Mouse (Mus musculus): ENCODE results near the gene Olfr854. TPM values are rescaled to one million over a fixed set of nuclear protein-coding genes. Genes with fewer than 3 reads are reported as not detected.

Olfr854 gene
- not detected for total RNA-seq (2021)
- long read RNA-seq, experiment 1: 0 reads
- long read RNA-seq, experiment 2: 0 reads

- DNase-seq (ENCODE audit: low spot score in 2 of 2): no peak
Measured at GRCm38 (mm10) chr9:19567282-19567681, at the start of gene Olfr854. TSS of gene Olfr854 (minus strand) at chr9:19567382.

GRCm38 (mm10) chr9:19582317-19582716 is 15.1 kb upstream of the Olfr854 start, which contains the start of gene Olfr855:
TSS of gene Olfr855 (plus strand) at chr9:19582617.
- no peak for DNase-seq (ENCODE audit: low spot score in 2 of 2)

GRCm38 (mm10) chr9:19540976-19541375 is 26.2 kb downstream of the Olfr854 start, which contains the start of gene Olfr853:
TSS of gene Olfr853 (minus strand) at chr9:19541076.
- DNase-seq (ENCODE audit: low spot score in 2 of 2): no peak

Other genes starting within 250 kb of the Olfr854 start
- gene Olfr845, start 230.9 kb downstream of the Olfr854 start, total RNA-seq (2021): not detected
- not detected for gene Olfr846, start 203.4 kb downstream of the Olfr854 start, total RNA-seq (2021)
- not detected for gene Olfr847, start 188.7 kb downstream of the Olfr854 start, total RNA-seq (2021)
- not detected for gene Olfr849, start 127.1 kb downstream of the Olfr854 start, total RNA-seq (2021)
- gene Olfr850, start 89.1 kb downstream of the Olfr854 start, total RNA-seq (2021): not detected
- gene Olfr851, start 74.1 kb downstream of the Olfr854 start, total RNA-seq (2021): not detected
- not detected for gene Olfr853, start 26.3 kb downstream of the Olfr854 start, total RNA-seq (2021)
- gene Olfr855, start 15.2 kb upstream of the Olfr854 start, total RNA-seq (2021): not detected
- 10 to 100 TPM; 12.5 to 15.6 TPM for gene Zfp317, start 54.7 kb upstream of the Olfr854 start, total RNA-seq (2021)
- not detected for gene Olfr857, start 142.1 kb upstream of the Olfr854 start, total RNA-seq (2021)
- not detected for gene Olfr58, start 212.9 kb upstream of the Olfr854 start, total RNA-seq (2021)
- gene Olfr859, start 237.5 kb upstream of the Olfr854 start, total RNA-seq (2021): not detected